Mouse (Mus musculus): ENCODE results near the gene Nup160. TPM values are rescaled to one million over a fixed set of nuclear protein-coding genes. Genes with fewer than 3 reads are reported as not detected.

The Nup160 gene
- polyA plus RNA-seq, 1 experiment: 22.7 TPM

GRCm38 (mm10) chr2:90649405-90649804, 27.6 kb upstream of the Nup160 start:
- WGBS: 89% methylated on average over 3 of the region's 3 CpGs
- TF ChIP-seq POLR2A (IDR thresholded peaks at IDR 0.05; ENCODE audit: control insufficient read depth, extremely low read depth, insufficient read depth, low read length, poor library complexity): no peak
- no peak for TF ChIP-seq CTCF (IDR thresholded peaks at IDR 0.05; ENCODE audit: borderline replicate concordance, control insufficient read depth, extremely low read depth, insufficient read depth, low read length, poor library complexity)
- no peak overlapping the region for H3K27ac ChIP-seq (ENCODE audit: control insufficient read depth, insufficient read depth, low read length)
- peaks cover 3% of the 10 kb centered on the region; the same call in 1 of the 2 replicates for H3K4me1 ChIP-seq (replicated peaks; ENCODE audit: control insufficient read depth, insufficient read depth, low read length)
- H3K27me3 ChIP-seq (ENCODE audit: control insufficient read depth, insufficient read depth, low read length): no peaks in the 10 kb centered on the region
- no peak overlapping the region for H3K4me3 ChIP-seq (ENCODE audit: control insufficient read depth, insufficient read depth, low read length)
- DNase-seq: no peak
- no peaks in the 10 kb centered on the region for H3K36me3 ChIP-seq (ENCODE audit: control insufficient read depth, insufficient read depth, low read length)

GRCm38 (mm10) chr2:90649965-90650364, 27.1 kb upstream of the Nup160 start:
- Histone ChIP-seq H3K4me3 (ENCODE audit: control insufficient read depth, insufficient read depth, low read length) (no peak overlapping the region), H3K27me3 (ENCODE audit: control insufficient read depth, insufficient read depth, low read length) (no peaks in the 10 kb centered on the region), H3K27ac (ENCODE audit: control insufficient read depth, insufficient read depth, low read length) (no peak overlapping the region), H3K36me3 (ENCODE audit: control insufficient read depth, insufficient read depth, low read length) (no peaks in the 10 kb centered on the region), H3K4me1 (replicated peaks; ENCODE audit: control insufficient read depth, insufficient read depth, low read length) (peaks cover 3% of the 10 kb centered on the region; the same call in 1 of the 2 replicates)
- TF ChIP-seq POLR2A (IDR thresholded peaks at IDR 0.05; ENCODE audit: control insufficient read depth, extremely low read depth, insufficient read depth, low read length, poor library complexity) (no peak), CTCF (IDR thresholded peaks at IDR 0.05; ENCODE audit: borderline replicate concordance, control insufficient read depth, extremely low read depth, insufficient read depth, low read length, poor library complexity) (no peak)
- DNase-seq: no peak
- 19% methylated on average over 4 of the region's 4 CpGs for WGBS

- DNase-seq: peak; percentile 33
- Histone ChIP-seq H3K27ac (ENCODE audit: control insufficient read depth, insufficient read depth, low read length) (no peak overlapping the region), H3K27me3 (ENCODE audit: control insufficient read depth, insufficient read depth, low read length) (no peaks in the 10 kb centered on the region), H3K4me3 (ENCODE audit: control insufficient read depth, insufficient read depth, low read length) (no peak overlapping the region), H3K4me1 (replicated peaks; ENCODE audit: control insufficient read depth, insufficient read depth, low read length) (peaks cover 3% of the 10 kb centered on the region; the same call in 1 of the 2 replicates), H3K36me3 (ENCODE audit: control insufficient read depth, insufficient read depth, low read length) (no peaks in the 10 kb centered on the region)
- TF ChIP-seq POLR2A (IDR thresholded peaks at IDR 0.05; ENCODE audit: control insufficient read depth, extremely low read depth, insufficient read depth, low read length, poor library complexity) (no peak), CTCF (IDR thresholded peaks at IDR 0.05; ENCODE audit: borderline replicate concordance, control insufficient read depth, extremely low read depth, insufficient read depth, low read length, poor library complexity) (no peak)
- 2% methylated on average over 9 of the region's 10 CpGs for WGBS
Observed at GRCm38 (mm10) chr2:90652101-90652500, 24.9 kb upstream of the Nup160 start.

DNA sequence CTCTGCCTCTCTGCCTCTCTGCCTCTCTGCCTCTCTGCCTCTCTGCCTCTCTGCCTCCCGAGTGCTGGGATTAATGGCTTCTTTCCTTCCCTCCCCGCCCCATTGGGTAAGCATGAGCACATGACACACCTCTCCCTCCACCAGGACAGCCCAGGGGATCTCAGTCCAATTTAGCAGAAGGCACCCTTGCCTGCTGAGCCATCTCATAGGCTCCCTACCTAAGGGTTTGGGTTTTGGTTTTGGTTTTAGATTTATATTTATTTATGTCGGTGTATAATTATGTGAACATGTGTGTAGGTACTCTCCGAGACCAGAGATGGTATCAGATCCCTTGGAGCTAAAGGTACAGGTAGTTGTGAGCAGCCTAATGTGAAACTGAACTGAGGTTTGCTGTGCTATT, 24.0 kb upstream of the Nup160 start:
- Histone ChIP-seq H3K27me3 (ENCODE audit: control insufficient read depth, insufficient read depth, low read length) (no peaks in the 10 kb centered on the region), H3K4me3 (ENCODE audit: control insufficient read depth, insufficient read depth, low read length) (no peak overlapping the region), H3K36me3 (ENCODE audit: control insufficient read depth, insufficient read depth, low read length) (no peaks in the 10 kb centered on the region), H3K27ac (ENCODE audit: control insufficient read depth, insufficient read depth, low read length) (no peak overlapping the region), H3K4me1 (replicated peaks; ENCODE audit: control insufficient read depth, insufficient read depth, low read length) (peaks cover 3% of the 10 kb centered on the region; the same call in 1 of the 2 replicates)
- no peak for DNase-seq
- TF ChIP-seq POLR2A (IDR thresholded peaks at IDR 0.05; ENCODE audit: control insufficient read depth, extremely low read depth, insufficient read depth, low read length, poor library complexity) (no peak), CTCF (IDR thresholded peaks at IDR 0.05; ENCODE audit: borderline replicate concordance, control insufficient read depth, extremely low read depth, insufficient read depth, low read length, poor library complexity) (no peak)
- WGBS: 43% methylated on average over 4 of the region's 4 CpGs

- Histone ChIP-seq H3K27ac (ENCODE audit: control insufficient read depth, insufficient read depth, low read length) (no peak overlapping the region), H3K36me3 (ENCODE audit: control insufficient read depth, insufficient read depth, low read length) (no peaks in the 10 kb centered on the region), H3K27me3 (ENCODE audit: control insufficient read depth, insufficient read depth, low read length) (no peaks in the 10 kb centered on the region), H3K4me3 (ENCODE audit: control insufficient read depth, insufficient read depth, low read length) (no peak overlapping the region), H3K4me1 (replicated peaks; ENCODE audit: control insufficient read depth, insufficient read depth, low read length) (no peaks in the 10 kb centered on the region; the same call in 1 of the 2 replicates)
- DNase-seq: no peak
- 35% methylated on average over 6 of the region's 6 CpGs for WGBS
- TF ChIP-seq POLR2A (IDR thresholded peaks at IDR 0.05; ENCODE audit: control insufficient read depth, extremely low read depth, insufficient read depth, low read length, poor library complexity): no peak
- no peak for TF ChIP-seq CTCF (IDR thresholded peaks at IDR 0.05; ENCODE audit: borderline replicate concordance, control insufficient read depth, extremely low read depth, insufficient read depth, low read length, poor library complexity)
Observed at GRCm38 (mm10) chr2:90655449-90655848, 21.6 kb upstream of the Nup160 start.

- no peaks in the 10 kb centered on the region for H3K36me3 ChIP-seq (ENCODE audit: control insufficient read depth, insufficient read depth, low read length)
- no peak overlapping the region for H3K4me3 ChIP-seq (ENCODE audit: control insufficient read depth, insufficient read depth, low read length)
- 92% methylated on average over 4 of the region's 4 CpGs for WGBS
- H3K27me3 ChIP-seq (ENCODE audit: control insufficient read depth, insufficient read depth, low read length): no peaks in the 10 kb centered on the region
- DNase-seq: no peak
- H3K4me1 ChIP-seq (replicated peaks; ENCODE audit: control insufficient read depth, insufficient read depth, low read length): peaks cover 5% of the 10 kb centered on the region
- no peak for TF ChIP-seq POLR2A (IDR thresholded peaks at IDR 0.05; ENCODE audit: control insufficient read depth, extremely low read depth, insufficient read depth, low read length, poor library complexity)
- TF ChIP-seq CTCF (IDR thresholded peaks at IDR 0.05; ENCODE audit: borderline replicate concordance, control insufficient read depth, extremely low read depth, insufficient read depth, low read length, poor library complexity): no peak
- no peak overlapping the region for H3K27ac ChIP-seq (ENCODE audit: control insufficient read depth, insufficient read depth, low read length)
Observed at GRCm38 (mm10) chr2:90658613-90659012, 18.4 kb upstream of the Nup160 start.

GRCm38 (mm10) chr2:90659016-90659415, 18.0 kb upstream of the Nup160 start:
- Histone ChIP-seq H3K4me1 (replicated peaks; ENCODE audit: control insufficient read depth, insufficient read depth, low read length) (peaks cover 5% of the 10 kb centered on the region), H3K36me3 (ENCODE audit: control insufficient read depth, insufficient read depth, low read length) (no peaks in the 10 kb centered on the region)
- no peak for TF ChIP-seq CTCF (IDR thresholded peaks at IDR 0.05; ENCODE audit: borderline replicate concordance, control insufficient read depth, extremely low read depth, insufficient read depth, low read length, poor library complexity)
- TF ChIP-seq POLR2A (IDR thresholded peaks at IDR 0.05; ENCODE audit: control insufficient read depth, extremely low read depth, insufficient read depth, low read length, poor library complexity): no peak

More at GRCm38 (mm10) chr2:90659016-90659415, 18.0 kb upstream of the Nup160 start:
- 100% methylated on average over 1 of the region's 1 CpGs for WGBS
- H3K4me3 ChIP-seq (ENCODE audit: control insufficient read depth, insufficient read depth, low read length): no peak overlapping the region
- H3K27me3 ChIP-seq (ENCODE audit: control insufficient read depth, insufficient read depth, low read length): no peaks in the 10 kb centered on the region
- no peak overlapping the region for H3K27ac ChIP-seq (ENCODE audit: control insufficient read depth, insufficient read depth, low read length)
- no peak for DNase-seq
